Mouse (Mus musculus): ENCODE measurements around the gene Plekhh3.
"Not testable (repeated sequence)": the region's sequence is repeated elsewhere in the genome, so short reads cannot be mapped to it uniquely, and the experiment has no call there.

Plekhh3 gene

DNA sequence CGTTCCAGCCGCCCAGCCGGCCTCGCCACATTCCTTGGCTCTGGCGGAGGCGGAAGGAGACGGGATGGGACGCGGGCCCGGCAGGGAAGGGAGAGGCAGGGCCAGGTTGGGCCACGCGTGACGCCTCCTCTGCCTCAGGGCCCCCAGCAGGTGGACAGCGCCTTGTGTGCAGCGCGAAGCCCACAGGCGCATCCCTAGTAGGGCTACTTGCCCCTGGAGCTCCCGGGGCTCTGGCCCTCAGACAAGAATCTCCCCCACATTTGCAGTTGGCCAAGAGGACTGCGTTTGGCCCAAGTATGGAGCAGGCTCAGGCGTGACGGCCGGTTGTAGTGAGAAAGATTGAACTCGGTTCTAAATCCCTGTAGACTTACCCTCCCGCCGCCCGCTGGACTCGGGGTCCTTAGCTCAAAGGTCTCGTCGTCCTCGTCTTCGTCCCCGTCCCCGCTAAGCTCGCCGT, 769 bp downstream of the Plekhh3 start, which contains the start of gene Cntnap1:
Gene Cntnap1, plus strand, starts transcription at position 170 of the 457 bp plus-strand sequence.
- peak; percentile 52 for DNase-seq (ENCODE audit: low spot score)

DNA sequence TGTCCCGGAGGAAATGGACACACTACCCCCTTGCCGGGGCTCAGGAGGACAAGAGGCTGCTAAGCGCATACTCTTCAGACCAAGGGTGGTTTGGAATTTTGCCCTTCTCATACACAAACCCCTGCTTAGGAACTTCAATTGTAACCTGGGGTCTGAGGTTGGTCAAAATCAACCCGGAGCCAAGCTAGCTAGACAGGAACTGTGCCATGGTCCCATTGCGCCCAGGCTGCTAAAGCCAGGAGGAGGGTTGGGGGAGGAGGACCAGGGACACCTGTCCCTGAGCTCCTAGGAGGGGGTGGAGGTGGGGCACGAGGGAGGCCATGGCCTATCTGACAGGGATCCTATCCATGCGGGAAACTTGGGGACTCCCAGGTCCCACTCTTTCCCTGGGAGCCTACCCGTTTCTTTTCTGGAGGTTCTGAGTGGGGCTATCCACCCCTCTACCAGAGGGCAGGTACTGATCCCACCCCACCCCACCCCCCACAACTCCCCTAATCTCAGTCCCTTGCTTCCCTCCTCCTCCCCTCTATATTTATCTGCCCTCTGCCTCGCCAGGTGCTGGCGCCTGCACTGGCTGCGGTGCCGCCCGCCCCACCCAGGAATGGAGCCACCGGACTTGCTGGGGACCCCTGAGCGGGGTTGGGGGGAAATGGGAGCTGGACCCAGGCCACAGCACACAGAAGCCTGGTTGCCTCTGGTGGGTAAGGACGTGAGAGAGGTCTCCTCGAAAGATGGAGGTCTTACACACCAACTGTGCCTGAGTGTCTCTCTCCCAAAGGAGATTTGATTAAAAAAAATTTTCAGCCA, 1.6 kb downstream of the Plekhh3 start:
- DNase-seq (ENCODE audit: low spot score) = no peak

DNA sequence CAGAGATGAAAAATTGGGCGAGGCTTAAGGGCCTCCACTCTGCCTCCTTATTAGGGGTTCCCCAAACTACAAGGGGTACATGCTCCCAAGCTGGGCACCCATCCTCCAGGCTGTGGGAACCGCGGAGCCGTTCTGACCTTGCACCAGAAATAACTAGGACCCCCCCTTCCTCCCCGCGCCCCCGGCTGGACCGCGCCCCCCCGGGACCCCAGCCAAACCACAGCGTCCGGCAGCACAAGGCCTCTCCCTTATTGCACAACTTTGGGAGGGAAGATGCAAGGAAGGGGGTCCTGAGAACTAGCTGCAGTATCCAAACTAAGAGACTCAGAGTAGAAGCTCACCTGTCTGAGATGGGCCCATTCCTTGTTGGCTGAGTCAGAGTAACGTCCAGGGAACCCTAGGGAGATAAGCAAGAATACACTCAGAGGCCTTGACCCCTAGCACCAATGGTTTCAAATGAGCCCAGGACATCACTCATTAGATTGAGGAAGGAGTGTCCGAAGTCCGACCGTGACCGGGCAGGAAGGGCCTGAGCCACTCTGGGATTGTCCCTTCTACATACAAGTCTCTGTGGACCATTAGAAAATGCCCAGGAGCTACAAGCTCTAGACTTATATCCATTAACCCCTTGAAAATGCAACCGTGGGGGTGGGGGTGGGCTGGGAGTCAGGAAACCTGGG, 2.7 kb downstream of the Plekhh3 start:
- no peak for DNase-seq (ENCODE audit: low spot score)

DNA sequence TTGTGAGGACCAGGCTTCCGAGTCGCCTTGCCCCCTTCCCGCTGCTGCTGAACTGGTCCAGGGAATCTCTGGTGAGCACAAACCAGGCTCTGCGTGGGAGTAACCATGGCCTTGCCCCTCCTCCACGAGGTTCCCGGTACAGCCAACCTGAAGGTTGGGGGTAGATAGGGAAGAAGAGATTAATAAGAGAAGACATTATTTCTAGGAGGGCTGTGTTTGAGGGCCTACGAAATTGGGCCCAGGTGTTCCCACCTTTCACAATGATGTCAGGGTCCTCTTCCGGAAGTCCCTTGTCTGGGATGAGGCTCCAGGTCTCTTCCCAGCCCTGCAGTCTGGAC, 3.2 kb downstream of the Plekhh3 start:
- no peak for DNase-seq (ENCODE audit: low spot score)

DNA sequence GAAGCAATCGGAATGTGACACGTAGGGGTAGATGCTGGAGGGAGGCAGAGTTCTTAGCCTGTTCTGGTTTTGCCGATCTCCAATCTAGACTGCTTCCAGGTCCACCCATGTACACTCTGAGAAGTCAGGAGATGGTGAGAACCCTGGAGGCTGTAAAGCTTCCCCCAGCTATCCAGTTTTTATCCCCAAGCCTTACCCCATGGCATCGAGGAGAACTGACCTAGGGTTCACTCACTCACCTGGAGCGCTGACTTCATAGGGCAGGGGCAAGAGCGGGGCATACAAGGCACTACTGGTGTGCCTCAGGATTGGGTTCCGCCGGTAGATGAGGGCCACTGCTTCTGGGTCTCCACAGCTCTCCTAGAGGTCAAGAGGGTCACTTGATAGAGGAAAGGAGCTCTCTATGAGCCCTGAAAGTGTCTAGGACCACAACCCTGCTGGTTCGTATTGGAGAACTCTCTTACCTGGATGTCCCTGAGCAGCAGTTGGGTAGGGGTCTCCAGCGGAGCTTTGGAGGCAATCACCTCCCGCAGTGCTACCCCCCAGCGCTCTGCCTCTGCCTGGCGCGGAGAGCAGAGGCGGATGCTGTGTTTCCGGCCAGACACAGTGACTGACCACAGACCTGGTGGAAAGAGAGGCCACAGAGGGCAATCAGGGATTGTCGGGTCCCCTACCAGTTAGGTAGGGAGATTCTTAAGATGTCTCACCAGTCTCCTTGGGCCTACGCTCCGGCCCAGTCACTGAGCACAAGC, 3.8 kb downstream of the Plekhh3 start:
- DNase-seq (ENCODE audit: low spot score) = no peak

DNA sequence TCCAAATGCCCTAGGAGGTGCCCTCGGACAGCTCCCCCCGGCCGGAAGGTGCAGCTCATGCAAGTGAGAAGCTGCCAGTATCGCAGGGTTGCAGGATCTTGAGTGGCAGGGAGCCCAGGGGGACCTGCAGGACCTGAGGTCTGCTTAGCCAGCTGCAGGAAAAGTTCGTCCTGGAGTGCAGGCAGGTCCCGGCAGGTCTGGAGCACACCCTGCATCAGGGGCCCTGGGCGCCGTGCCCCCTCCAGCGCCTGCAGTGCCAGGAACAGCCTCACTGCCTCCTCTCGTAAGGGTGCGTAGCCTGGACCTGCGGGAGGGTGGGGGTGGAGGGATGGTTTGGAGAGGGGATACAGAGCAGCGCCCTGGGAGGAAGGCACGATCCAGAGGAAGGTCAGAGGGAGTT, 4.8 kb downstream of the Plekhh3 start:
- DNase-seq (ENCODE audit: low spot score) = no peak

DNA sequence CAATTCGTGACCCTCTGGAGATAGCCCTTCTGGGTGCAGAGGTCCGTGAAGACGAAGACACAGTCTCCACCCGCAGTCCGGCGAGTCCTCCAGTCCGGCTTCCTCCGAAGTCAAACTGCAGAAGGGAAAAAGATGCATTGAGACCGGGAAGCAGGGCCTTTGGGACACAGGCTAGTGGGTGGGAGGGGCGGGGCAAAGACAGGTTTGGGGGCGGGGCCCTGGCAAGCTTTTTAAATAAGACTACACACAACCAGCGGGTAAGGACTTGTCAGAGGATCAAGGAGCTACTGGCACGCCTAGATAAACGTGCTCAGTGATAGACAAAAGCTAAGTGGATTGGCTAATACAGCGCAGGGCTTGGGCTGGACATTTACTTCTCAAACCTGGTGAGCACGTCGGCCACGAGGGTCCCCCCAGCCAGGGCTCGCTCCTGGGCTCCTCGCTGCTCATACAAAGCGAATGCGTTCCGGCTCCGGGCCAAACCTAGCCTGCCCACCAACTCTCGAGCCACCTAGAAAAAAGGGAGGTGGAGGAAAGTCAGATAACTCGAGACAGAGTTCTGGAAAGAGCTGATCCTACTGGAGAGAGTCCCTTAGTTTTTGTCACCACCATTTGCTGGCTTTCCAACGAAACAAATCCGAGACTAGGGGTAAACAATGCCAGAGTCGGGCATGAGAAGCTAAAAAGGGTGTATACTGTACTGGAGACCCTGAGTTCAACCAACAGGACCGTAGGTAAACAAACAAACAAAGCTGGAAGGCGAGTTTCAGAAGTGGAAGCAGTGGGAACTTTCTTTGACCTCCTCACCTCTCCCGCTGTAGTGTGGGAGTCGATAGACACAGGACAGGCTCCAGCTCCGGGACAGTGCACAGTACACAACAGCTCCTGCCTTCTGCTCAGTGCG, 6.2 kb downstream of the Plekhh3 start:
- no peak for DNase-seq (ENCODE audit: low spot score)

DNA sequence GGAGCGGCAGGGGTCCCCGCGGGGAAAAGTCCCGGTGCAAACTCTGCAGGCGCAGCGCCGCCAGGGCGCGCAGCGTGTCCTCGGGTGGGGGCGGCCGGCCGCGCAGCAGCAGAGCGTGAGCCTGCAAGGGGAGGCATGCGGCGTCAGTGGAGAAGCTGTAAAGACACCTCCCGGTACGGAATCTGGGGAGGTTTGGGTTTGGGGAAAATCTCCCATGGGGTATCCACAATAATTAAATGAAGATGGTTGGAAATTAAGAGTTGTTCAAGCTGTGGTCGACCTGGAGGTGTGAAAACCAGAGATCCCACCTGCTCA, 6.8 kb downstream of the Plekhh3 start:
- DNase-seq (ENCODE audit: low spot score) = no peak

DNA sequence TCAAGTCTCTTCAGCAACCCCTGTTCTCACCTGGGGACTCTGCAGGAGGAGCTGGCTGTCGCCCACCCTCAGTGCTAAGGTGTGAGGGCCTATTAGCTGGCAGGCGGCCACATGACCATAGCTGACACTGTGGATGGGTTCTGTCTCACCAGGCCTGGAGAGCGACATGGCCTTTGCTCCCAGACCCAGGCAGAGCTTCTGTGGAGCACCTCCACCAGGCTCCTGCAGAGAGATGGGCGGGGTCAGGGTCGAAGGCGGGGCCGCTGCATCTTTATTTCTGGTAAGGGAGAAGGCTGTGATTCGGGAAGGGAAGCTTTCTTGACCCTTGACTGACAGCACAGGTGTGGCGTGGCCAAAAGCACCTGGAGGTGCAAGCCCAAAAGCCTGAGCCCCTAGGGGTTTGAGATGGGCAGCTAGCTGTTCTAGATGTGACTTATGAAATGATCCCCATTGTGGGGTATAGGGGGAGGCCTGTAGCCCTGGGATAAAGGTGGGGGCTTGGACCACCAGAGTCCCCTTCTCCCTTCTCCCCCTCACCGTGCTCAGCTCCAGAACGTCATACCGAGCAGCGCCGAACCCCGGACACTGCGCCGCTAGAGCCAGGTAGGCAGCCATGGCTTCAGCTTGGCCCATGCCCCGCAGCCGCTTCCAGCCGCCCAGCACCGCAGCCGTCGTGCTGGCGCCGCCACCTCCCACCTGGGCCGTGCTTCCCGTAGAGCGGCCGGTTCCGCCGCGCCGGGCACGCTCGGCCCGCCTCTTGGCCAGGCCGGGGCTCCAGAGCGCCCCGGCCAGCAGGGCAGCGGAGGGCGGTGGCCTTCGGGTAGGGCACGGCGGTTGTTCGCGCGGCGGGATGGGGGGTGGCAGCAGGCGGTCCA, 7.4 kb downstream of the Plekhh3 start:
- no peak for DNase-seq (ENCODE audit: low spot score)

DNA sequence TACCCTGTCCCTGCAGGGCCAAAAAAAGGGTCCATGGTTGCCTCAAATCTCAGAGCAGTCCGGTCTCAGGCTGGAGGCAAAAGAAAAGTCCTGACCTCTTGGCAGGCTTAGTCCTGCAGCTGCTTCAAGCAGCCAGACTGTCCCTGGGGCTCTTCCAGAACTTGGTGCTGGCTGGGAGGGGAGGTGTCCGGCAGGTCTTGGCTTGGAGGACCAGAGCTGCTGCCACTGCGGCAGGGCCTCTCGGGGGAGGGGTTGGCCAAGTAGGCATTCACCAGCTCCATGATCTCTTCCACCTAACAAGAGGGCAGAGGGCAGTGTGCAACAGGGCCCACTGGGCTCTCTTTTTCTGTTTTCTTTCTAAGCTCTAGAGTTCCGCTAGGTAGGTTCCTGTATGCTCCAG, 8.4 kb downstream of the Plekhh3 start:
- no peak for DNase-seq (ENCODE audit: low spot score)

DNA sequence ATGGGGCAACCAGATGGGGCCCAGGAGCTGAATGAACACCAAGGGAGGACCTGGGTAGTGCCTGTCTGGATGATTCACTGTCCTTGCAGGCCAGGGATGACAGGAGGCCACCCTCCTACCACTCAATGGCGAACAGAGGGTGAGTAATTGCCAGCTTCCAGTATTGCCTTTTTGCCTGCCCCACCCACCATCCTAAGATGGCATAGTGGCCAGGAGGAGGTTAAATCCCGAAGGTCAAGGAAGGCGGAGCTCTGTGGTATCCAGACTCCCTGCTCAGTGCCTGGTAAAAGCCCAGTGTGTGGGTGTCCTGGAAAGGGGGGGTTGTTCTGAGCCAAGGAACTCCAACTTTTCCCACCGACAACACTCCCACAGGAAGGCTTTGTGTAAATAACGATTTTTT, 8.8 kb downstream of the Plekhh3 start:
- DNase-seq (ENCODE audit: low spot score) = no peak

DNA sequence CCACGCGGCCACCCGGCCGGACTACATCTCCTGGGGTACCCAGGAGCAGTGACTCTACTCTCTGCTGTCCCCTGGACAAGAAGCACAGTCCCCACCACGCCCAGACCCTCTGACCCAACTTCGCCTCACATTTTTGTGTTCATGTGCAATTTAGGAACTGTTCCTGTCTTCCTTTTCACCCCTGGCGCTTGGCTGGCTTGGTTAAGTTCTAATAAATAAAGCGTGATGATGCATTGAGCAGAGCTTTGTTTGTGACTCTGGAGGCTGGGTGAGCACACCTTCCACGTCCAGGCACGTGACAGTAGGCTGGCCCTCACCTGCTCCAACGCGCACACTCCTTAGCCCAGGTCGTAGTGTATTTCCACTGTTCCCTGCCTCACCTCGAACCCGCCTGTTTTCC, 9.6 kb downstream of the Plekhh3 start:
- DNase-seq (ENCODE audit: low spot score) = no peak

DNA sequence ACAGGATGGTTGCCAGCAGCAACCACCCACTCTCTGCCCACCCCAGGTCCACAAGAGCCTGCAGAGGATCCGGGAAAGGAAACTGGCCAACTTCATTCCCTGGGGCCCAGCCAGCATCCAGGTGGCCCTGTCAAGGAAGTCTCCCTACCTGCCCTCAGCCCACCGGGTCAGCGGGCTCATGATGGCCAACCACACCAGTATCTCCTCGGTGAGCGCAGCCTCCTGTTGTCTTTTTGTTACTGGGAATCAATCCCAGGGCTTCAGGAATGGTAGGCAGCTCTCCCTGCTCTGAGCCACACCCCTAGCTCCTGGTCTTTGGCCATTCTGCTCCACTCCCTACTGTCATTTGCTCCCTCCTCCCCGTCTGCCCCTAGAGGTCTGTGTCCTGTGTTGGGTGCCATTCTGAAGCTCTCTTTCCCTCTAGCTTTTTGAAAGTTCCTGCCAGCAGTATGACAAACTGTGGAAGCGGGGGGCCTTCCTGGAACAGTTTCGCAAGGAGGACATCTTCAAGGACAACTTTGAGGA, 10.1 kb downstream of the Plekhh3 start:
- DNase-seq (ENCODE audit: low spot score) = not testable (repeated sequence)

DNA sequence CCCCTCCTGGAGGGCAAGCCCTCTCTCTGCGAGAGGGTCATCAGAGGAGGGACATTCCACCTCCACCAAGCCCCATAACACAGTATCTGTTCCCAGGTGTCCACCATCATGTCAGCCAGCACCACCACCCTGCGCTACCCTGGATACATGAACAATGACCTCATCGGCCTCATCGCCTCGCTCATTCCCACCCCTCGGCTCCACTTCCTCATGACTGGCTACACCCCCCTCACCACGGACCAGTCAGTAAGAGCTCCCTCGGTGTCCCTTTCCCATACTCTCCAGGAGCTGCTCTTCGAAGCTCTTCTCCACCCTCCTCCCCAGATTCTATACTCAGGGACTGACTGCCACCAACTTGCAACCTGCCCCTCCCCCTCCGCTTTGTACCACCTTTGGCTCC, 11.0 kb downstream of the Plekhh3 start:
- DNase-seq (ENCODE audit: low spot score) = not testable (repeated sequence)

DNA sequence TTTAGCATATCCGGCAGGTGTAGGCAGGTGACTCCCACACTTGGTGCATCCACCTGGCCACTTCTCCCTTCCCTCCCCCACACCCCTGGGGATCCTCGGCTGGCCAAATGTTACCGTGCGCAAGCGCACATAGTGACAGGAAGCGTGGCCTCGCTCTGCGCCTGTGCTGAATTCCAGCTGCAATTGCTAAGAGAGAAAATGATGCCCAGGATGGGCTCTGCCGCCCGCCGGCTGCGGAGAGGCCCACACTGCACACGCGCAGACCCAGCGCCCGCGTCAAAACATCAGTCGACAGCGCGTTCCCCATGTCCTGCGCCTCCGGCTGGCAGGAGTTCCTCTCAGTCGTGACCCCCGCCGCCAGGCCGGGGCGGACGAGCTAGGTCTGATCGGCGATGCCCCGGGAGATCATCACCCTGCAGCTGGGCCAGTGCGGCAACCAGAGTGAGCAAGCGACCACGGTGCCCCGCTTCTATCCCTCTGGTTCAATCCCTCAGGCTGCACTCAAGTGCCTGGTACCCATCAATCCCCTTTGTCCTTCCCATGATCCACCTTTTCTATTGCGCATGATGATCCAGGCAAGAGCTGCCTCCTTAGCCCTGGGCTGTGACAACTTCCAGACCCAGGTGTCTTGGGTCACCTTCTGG, 15.3 kb downstream of the Plekhh3 start, which contains the start of gene Tubg2:
Gene Tubg2, plus strand, starts transcription at position 180 of the 644 bp plus-strand sequence.
- no peak for DNase-seq (ENCODE audit: low spot score)

DNA sequence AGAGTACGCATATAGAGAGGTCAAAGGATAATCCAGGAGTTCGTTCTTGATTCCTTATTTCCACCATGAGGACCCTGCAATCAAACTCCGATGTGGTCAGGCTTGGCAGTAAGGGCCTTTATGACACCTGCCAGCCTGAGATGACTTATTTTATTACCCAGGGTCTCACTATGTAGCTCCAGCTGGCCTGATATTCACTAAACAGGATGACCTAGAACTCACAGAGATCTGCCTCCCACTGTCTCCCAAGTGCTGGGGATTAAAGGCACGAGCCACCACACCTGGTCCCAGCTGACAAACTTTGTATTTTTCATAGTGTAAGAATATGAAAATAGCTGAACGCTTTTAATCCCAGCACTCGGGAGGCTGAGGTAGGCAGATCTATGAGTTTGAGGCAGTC, 16.0 kb downstream of the Plekhh3 start:
- DNase-seq (ENCODE audit: low spot score) = no peak

DNA sequence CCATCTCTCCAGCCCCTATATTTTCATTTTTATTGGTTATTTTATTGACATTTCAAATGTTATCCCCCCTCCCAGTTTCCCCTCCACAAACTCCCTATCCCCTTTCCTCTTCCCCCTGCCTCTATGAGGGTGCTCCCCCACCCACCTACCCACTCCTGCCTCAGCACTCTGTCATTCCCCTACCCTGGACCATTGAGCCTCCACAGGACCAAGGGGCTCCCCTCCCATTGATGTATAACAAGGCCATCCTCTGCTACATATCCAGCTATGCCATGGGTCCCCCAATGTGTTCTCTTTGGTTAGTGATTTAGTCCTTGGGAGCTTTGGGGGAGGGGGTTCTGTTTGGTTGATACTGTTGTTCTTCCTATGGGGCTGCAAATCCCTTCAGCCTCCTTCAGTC, 16.5 kb downstream of the Plekhh3 start:
- no peak for DNase-seq (ENCODE audit: low spot score)

DNA sequence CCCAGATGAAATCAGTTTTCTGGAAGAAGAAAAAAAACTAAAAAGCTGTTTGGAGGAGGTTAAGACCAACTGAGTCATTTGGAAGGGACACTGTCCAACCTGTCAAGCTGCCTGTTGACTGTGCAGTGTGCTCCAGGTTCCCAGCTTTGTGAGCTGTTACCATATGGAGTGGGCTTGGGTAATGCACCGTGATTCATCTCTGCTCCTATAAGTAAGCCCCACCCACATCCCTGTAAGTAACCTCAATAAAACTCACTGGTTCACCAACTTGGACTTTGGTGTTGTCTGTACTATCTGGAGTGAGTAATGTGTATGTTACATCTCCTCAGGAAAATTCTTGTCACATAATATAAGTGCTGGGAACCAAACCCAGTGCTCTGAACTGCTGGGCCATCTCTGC, 18.3 kb downstream of the Plekhh3 start:
- DNase-seq (ENCODE audit: low spot score) = no peak

DNA sequence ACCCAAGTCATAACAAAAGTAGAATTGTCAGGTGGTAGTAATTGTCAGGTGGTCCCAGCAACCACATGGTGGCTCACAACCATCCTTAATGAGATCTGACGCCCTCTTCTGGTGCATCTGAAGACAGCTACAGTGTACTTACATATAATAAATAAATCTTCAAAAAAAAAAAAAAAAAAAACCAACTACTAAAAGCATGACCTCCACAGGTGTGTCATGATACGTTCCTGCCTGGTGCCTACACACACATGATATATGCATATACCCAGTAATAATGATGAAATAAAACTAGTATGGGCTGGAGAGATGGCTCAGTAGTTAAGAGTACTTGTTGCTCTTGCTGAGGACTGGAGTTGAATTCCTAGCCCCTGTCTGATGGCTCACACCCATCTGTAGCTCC, 20.1 kb downstream of the Plekhh3 start:
- DNase-seq (ENCODE audit: low spot score) = no peak

Data from urinary bladder, postnatal 10 days (tissue).